Mouse (Mus musculus): Measurements from ENCODE around the gene Plrg1.

Gene Plrg1

GRCm38 (mm10) chr3:83053126-83053525, 2.2 kb upstream of the Plrg1 start:
- DNase-seq = no peak

DNA sequence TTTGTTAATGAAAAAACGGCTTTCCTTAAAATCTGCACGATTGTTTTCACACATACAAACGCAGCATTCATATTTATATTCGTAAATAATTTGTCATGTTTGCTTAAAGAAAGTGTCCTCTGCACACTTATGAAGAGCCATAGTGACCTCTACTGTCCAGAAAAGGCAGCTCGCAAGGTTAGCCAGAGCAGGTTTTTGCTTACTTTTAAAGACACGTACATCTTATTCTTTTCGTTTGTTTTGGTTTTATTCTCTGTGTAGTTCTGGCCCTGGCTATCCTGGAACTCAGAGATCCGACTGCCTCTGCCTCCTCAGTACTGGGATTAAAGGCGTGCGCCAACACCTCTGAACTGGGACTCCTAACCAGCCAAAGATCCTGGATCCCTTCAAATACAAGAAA, 1.6 kb upstream of the Plrg1 start:
- DNase-seq = peak; percentile 24 to 33

- DNase-seq = no peak
Measured at GRCm38 (mm10) chr3:83054759-83055158, 563 bp upstream of the Plrg1 start.

DNA sequence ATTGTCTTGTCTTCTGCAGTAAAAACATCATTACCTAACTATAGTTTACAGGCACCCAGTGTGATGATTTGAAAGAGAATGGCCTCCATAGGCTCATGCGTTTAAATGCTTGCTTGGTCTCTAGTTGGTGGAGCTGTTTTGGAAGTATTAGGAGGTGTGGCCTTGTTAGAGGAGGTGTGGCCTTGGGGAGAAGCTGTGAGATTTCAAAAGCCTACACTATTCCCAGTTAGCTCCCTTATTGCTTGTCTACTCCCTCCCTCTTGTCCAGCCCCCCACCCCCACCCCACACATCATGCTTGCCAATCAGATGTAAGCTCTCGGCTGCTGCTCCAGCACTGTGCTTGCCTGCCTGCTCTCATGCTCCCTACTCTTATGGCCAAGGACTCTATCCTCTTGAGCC, 1.7 kb downstream of the Plrg1 start:
- no peak for DNase-seq

DNA sequence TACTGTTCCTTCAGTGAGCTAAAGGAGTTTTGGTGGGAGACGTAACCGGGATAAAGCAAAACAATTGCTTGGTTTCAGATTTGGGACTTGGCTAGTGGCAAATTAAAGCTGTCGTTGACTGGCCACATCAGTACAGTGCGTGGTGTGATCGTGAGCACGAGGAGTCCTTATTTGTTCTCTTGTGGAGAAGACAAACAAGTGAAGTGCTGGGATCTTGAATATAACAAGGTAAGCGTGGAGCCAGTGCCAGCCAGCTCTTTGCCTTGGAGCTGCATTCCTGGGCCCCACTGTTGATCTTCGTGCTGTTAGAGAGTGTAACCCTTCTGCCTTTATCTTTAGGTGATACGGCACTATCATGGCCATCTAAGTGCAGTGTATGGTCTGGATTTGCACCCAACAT, 12.6 kb downstream of the Plrg1 start:
- DNase-seq = no peak

- DNase-seq = no peak
Measured at GRCm38 (mm10) chr3:83068869-83069268, 13.5 kb downstream of the Plrg1 start.

GRCm38 (mm10) chr3:83070231-83070630, 14.9 kb downstream of the Plrg1 start:
- no peak for DNase-seq

- DNase-seq = no peak
Measured at GRCm38 (mm10) chr3:83076563-83076962, 21.2 kb downstream of the Plrg1 start.

DNA sequence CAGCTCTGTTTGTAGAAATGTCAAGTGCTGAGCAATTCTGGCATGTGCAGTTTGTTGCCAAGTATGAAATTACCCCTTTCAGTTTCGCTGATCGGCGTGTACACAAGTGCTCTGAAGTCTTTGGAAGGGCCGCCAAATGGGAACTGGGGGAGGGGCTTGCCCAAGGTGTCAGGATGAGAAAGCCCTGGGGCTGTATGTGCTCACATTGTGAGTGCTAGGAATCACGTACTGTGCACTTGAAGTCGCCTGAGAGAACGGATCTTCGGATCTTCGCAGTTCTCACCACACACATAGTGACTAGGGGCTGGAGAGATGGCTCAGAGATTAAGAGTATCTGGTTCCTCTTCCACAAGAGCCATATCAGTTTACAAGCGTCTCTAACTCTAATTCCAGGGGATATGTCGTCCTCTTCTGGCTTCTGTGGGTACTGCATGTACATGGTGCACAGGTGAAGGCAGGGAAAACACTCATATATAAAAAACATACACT, 25.3 kb downstream of the Plrg1 start:
- DNase-seq = peak; percentile 54 to 55

DNA sequence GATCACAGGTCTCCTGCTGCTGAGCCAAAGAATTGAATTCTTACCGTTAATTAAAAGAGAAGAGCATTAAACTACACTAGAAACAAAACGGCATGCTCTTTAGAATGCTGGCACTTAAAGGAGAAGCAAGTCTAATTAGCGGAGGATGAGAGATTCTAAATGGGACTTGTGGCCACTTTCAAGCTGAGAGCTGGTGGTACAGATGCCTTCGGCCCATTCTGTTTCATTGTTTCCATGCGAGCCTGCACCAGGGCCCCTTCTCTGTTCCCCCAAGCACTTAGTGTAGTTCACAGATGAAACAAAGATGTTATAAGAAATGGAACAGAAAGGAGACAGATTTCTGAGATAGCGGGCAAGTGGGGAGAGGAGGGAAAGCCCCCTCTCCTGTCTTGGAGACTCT, 42.3 kb downstream of the Plrg1 start:
- DNase-seq = no peak

- no peak for DNase-seq
Measured at GRCm38 (mm10) chr3:83098546-83099034, 43.3 kb downstream of the Plrg1 start.

DNA sequence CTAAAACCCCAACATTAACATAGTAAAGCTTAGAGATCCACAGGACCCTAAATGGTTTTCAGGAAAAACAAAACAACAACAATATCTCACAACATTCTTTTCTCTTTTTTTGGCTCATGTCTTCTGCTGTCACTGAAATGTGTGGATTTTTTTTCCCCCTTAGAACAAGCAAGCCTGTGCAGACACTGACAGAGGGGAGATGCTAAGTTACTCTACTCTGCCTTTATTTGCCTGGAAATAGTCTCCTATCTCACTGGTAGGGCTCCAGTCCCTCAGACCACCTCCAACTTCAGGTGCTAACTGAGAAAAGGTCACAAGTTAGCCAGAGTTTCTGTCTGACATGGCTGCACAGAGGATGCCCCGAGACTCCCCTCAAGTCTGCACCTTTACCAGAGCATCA, 43.8 kb downstream of the Plrg1 start:
- DNase-seq = no peak

GRCm38 (mm10) chr3:83099651-83100050, 44.3 kb downstream of the Plrg1 start:
- no peak for DNase-seq

GRCm38 (mm10) chr3:83102286-83102685, 47.0 kb downstream of the Plrg1 start:
- no peak for DNase-seq

DNA sequence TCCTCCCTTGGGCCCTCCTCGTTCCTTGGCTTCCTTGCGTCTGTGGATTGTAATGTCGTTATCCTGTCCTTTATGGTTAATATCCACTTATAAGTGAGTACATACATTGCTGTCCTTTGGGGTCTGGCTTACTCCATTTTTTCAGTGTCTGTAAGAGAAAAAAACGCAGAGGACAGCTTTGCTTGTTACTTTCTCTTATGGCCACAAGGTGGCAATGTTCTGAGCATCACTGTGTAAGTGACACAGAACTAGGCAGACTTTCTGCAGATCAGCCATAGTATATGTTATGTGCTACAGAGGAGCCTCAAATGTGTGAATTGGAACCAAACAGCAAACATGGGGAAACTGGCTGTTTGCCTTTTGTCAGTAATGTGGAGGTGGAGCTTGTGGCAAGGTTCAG, 54.8 kb downstream of the Plrg1 start:
- DNase-seq = no peak

- no peak for DNase-seq
Measured at GRCm38 (mm10) chr3:83111485-83112261, 56.4 kb downstream of the Plrg1 start.

DNA sequence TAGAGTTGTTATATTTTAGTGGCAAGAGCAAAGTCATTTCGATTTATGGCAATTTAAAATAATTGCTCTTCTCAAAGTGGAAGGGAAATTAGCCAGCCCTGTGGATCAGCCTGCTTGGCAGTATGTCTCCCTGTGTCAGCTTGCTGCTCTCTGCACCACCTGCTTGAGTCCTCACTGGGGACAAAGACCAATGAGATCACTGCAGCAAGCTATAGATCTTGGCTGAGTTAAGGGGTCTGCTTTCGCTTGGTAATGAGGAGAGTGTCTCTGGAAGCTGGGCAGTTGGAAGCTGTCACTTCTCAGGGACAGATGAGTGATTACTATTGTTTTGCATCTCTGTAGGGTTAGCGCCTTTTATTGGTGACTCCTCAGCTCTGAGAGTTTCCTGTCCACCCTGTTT, 57.5 kb downstream of the Plrg1 start:
- DNase-seq = no peak

GRCm38 (mm10) chr3:83114946-83115345, 59.6 kb downstream of the Plrg1 start:
- no peak for DNase-seq

DNA sequence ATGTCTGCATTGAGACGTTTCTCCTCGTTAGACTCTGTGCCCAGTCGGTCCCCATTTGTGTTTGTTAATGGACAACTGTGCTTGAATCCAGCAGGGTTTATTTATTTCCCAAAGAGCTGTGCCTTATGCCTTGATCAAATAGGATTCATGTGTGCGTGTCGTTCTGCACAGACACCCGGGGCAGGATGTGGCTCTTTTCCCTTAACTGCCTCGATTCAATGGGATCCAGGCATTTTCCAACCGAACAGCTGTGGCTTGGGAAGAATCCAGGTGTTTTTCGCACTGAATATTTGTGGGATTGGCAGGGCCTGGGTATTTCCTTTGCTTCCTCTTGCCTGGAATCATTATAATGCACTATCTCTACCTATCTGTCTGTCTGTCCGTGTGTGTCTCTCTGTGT, 62.3 kb downstream of the Plrg1 start:
- no peak for DNase-seq

Data from cerebellum, adult 18-20 months (tissue).